Comparison of ENCODE assay signal across 11 mouse cellular contexts in the genomic region with DNA sequence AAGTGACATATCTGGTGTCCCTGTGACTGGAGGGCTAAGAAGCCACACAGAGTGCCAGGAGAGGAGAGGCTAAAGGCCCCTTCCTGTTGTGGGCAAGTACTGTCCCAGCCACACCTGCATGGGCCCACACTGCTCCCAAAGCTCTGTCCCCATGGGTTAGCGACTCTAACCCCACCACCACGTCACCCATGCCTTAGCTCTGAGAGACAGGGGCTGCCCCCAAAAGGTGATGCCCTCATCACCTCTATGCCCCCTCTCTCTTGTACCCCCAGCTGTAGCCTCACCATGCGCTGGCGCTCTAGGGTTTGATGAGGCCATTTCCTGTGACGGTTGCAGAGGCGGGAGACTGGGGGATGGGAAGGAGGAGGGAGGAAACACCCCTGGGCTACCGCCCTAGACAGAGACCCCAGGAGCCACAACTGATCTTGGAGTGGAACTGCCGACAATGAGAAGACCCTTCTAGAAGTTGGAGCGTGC. TPM values are rescaled to one million over a fixed set of nuclear protein-coding genes. Genes with fewer than 3 reads are reported as not detected.
A peak's percentile ranks its signal among the peaks of the same experiment; 100 is the strongest.
DNase-seq lines count a peak whose midpoint lies in the region; ATAC-seq lines count a peak whose summit lies in the region.
"Had no signal": no experiment of that assay in that cellular context is flagged by ENCODE, and none has a peak within 500 bp of the region (broad histone marks: within the 10 kb centered on the region; RNA-seq: fewer than 3 reads in every experiment).

No protein-coding gene starts in this region.

- DNase-seq in heart, embryonic 10.5 days (ENCODE audit: low spot score) = no peak
- DNase-seq in heart, adult 18-20 months = no peak
- DNase-seq in CD8-positive naive resting alpha-beta T cell, adult 2 months (ENCODE audit: low read depth in 2 of 2, low spot score in 2 of 2) = peak; percentile 41 to 47
- DNase-seq in limb, embryonic 10.5 days (ENCODE audit: low spot score) = no peak
- peak; percentile 35 for DNase-seq in spleen, adult 12 weeks (ENCODE audit: low spot score)
- DNase-seq in ovary, adult 18-20 months (ENCODE audit: low spot score) = no peak
- no peak for DNase-seq in testis, postnatal 10 days (ENCODE audit: low spot score)
- DNase-seq: right cerebral cortex, postnatal 25 days had no signal

- ATAC-seq in kidney, embryonic 15.5 days (replicated peaks; ENCODE audit: low FRiP score) = no peak

- H3K4me2 ChIP-seq in kidney, embryonic 15.5 days = no peak overlapping the region
- H3K4me2 ChIP-seq: embryonic facial prominence, embryonic 13.5 days had no signal

- peak overlapping the region; percentile 53; the same call in 1 of the 2 replicates for H3K27ac ChIP-seq in heart, embryonic 10.5 days
- peak overlapping the region; percentile 50; the same call in 1 of the 2 replicates for H3K27ac ChIP-seq in limb, embryonic 10.5 days
- no peak overlapping the region for H3K27ac ChIP-seq in kidney, embryonic 15.5 days
- H3K27ac ChIP-seq: embryonic facial prominence, embryonic 13.5 days had no signal

- H3K27me3 ChIP-seq in heart, embryonic 10.5 days (ENCODE audit: insufficient read depth, poor library complexity, severe bottlenecking) = peaks cover 65% of the 10 kb centered on the region
- H3K27me3 ChIP-seq in limb, embryonic 10.5 days (ENCODE audit: low read depth, poor library complexity, severe bottlenecking) = peaks cover 22% of the 10 kb centered on the region
- H3K27me3 ChIP-seq in kidney, embryonic 15.5 days = peaks cover 8% of the 10 kb centered on the region; the same call in 1 of the 2 replicates

- no peak overlapping the region for H3K9ac ChIP-seq in kidney, embryonic 15.5 days
- H3K9ac ChIP-seq: embryonic facial prominence, embryonic 13.5 days had no signal

- no peaks in the 10 kb centered on the region for H3K9me3 ChIP-seq in heart, embryonic 10.5 days
- H3K9me3 ChIP-seq in limb, embryonic 10.5 days (replicated peaks) = no peaks in the 10 kb centered on the region
- H3K9me3 ChIP-seq in kidney, embryonic 15.5 days (replicated peaks) = no peaks in the 10 kb centered on the region
- H3K9me3 ChIP-seq: embryonic facial prominence, embryonic 13.5 days had no signal

- 72% methylated on average over 9 of the region's 9 CpGs for WGBS in heart, embryonic 10.5 days
- 86% methylated on average over 9 of the region's 9 CpGs for WGBS in limb, embryonic 10.5 days
- WGBS in kidney, embryonic 15.5 days = 81% methylated on average over 9 of the region's 9 CpGs

- H3K36me3 ChIP-seq in heart, embryonic 10.5 days = no peaks in the 10 kb centered on the region
- no peaks in the 10 kb centered on the region for H3K36me3 ChIP-seq in limb, embryonic 10.5 days
- no peaks in the 10 kb centered on the region for H3K36me3 ChIP-seq in kidney, embryonic 15.5 days
- H3K36me3 ChIP-seq: embryonic facial prominence, embryonic 13.5 days had no signal

- H3K4me1 ChIP-seq in heart, embryonic 10.5 days = peaks cover 40% of the 10 kb centered on the region
- peaks cover 45% of the 10 kb centered on the region for H3K4me1 ChIP-seq in limb, embryonic 10.5 days
- peaks cover 40% of the 10 kb centered on the region for H3K4me1 ChIP-seq in kidney, embryonic 15.5 days

- no peak overlapping the region for H3K4me3 ChIP-seq in heart, embryonic 10.5 days
- no peak overlapping the region for H3K4me3 ChIP-seq in limb, embryonic 10.5 days
- no peak overlapping the region for H3K4me3 ChIP-seq in kidney, embryonic 15.5 days (replicated peaks)
- H3K4me3 ChIP-seq: embryonic facial prominence, embryonic 13.5 days had no signal

RNA-seq across cellular contexts. Expression of gene Ptpn7, which starts 0.4 kb away (rescaled TPM):
- polyA plus RNA-seq in heart, embryonic 10.5 days (2016; fragmentation: Nextera tagmentation; extraction: Ambion mirVana) = 1.5 and 5.0 TPM in 2 replicates
- total RNA-seq in heart, adult 18-20 months (2021) = 1 to 10 TPM in 1 of 2 experiments, under 1 TPM in 1; 0.72 to 1.4 TPM
- 1.4 and 1.9 TPM in 2 replicates for polyA plus RNA-seq in limb, embryonic 10.5 days (2016; fragmentation: Nextera tagmentation; extraction: Ambion mirVana)
- 1.2 TPM in 2 replicates for polyA plus RNA-seq in kidney, embryonic 15.5 days (2015; fragmentation: Nextera tagmentation; extraction: Ambion mirVana)
- total RNA-seq: layer of hippocampus, postnatal 14 days had no signal

RNA-seq across cellular contexts. Expression of gene Arl8a, which starts 13.7 kb away (rescaled TPM):
- polyA plus RNA-seq in heart, embryonic 10.5 days (2016; fragmentation: Nextera tagmentation; extraction: Ambion mirVana) = 28.0 and 36.5 TPM in 2 replicates
- total RNA-seq in heart, adult 18-20 months (2021) = 10 to 100 TPM; 21.8 to 22.0 TPM
- polyA plus RNA-seq in limb, embryonic 10.5 days (2016; fragmentation: Nextera tagmentation; extraction: Ambion mirVana) = 32.7 and 42.2 TPM in 2 replicates
- polyA plus RNA-seq in kidney, embryonic 15.5 days (2015; fragmentation: Nextera tagmentation; extraction: Ambion mirVana) = 45.3 and 52.3 TPM in 2 replicates

RNA-seq across cellular contexts. Expression of gene Lgr6, which starts 27.9 kb away (rescaled TPM):
- 0.49 and 0.64 TPM in 2 replicates for polyA plus RNA-seq in heart, embryonic 10.5 days (2016; fragmentation: Nextera tagmentation; extraction: Ambion mirVana)
- total RNA-seq in heart, adult 18-20 months (2021) = 10 to 100 TPM; 11.5 to 16.9 TPM
- 0.56 and 0.75 TPM in 2 replicates for polyA plus RNA-seq in limb, embryonic 10.5 days (2016; fragmentation: Nextera tagmentation; extraction: Ambion mirVana)
- 0.98 and 1.1 TPM in 2 replicates for polyA plus RNA-seq in kidney, embryonic 15.5 days (2015; fragmentation: Nextera tagmentation; extraction: Ambion mirVana)

RNA-seq across cellular contexts. Expression of gene Gpr37l1, which starts 34.5 kb away (rescaled TPM):
- not detected in 2 replicates for polyA plus RNA-seq in heart, embryonic 10.5 days (2016; fragmentation: Nextera tagmentation; extraction: Ambion mirVana)
- total RNA-seq in heart, adult 18-20 months (2021) = under 1 TPM; 0.33 to 0.60 TPM
- not detected in 2 replicates for polyA plus RNA-seq in limb, embryonic 10.5 days (2016; fragmentation: Nextera tagmentation; extraction: Ambion mirVana)
- polyA plus RNA-seq in kidney, embryonic 15.5 days (2015; fragmentation: Nextera tagmentation; extraction: Ambion mirVana) = 0.09 TPM in 1 of 2 replicates, not detected in the other
- polyA plus RNA-seq: embryonic facial prominence, embryonic 13.5 days had no signal

Comparison
In these comparisons a context has a peak if more than half of its experiments do, and no peak if none do; other contexts are left out.
1. DNase-seq: peak in CD8-positive naive resting alpha-beta T cell, adult 2 months (2 of 2) and spleen, adult 12 weeks (single experiment); none in heart, embryonic 10.5 days (single experiment), heart, adult 18-20 months (0 of 2), limb, embryonic 10.5 days (single experiment), ovary, adult 18-20 months (single experiment) and testis, postnatal 10 days (single experiment).